Mouse (Mus musculus) retina, postnatal 7 days (tissue): Measurements from ENCODE around the gene Trdmt1.
"Not testable (repeated sequence)": the region's sequence is repeated elsewhere in the genome, so short reads cannot be mapped to it uniquely, and the experiment has no call there.

ENCODE experiments used
- DNase-seq: peaks from one replicate; pipeline ENCODE4 v3.0.0-alpha.2; 2012; ENCODE audit warnings: low read depth, low spot score

The Trdmt1 gene

GRCm38 (mm10) chr2:13544193-13544824 is at the start of gene Trdmt1:
Gene Trdmt1 (minus strand): TSS chr2:13544668.
- DNase-seq, result peak; percentile 61

- DNase-seq, result no peak
These were observed 48.9 kb upstream of the Trdmt1 start for GRCm38 (mm10) chr2:13593328-13593727.

GRCm38 (mm10) chr2:13583746-13584145 is 39.3 kb upstream of the Trdmt1 start:
- DNase-seq, result not testable (repeated sequence)

- DNase-seq, result no peak
These were observed 37.7 kb upstream of the Trdmt1 start for GRCm38 (mm10) chr2:13582184-13582583.

- no peak for DNase-seq
These were observed 35.5 kb upstream of the Trdmt1 start for GRCm38 (mm10) chr2:13579991-13580390.

GRCm38 (mm10) chr2:13579315-13579714 is 34.8 kb upstream of the Trdmt1 start:
- DNase-seq, result no peak

- DNase-seq, result no peak
These were observed 34.1 kb upstream of the Trdmt1 start for GRCm38 (mm10) chr2:13578473-13579152.

- no peak for DNase-seq
These were observed 32.9 kb upstream of the Trdmt1 start for GRCm38 (mm10) chr2:13577399-13577798.

GRCm38 (mm10) chr2:13575926-13576325 is 31.5 kb upstream of the Trdmt1 start:
- DNase-seq, result no peak

GRCm38 (mm10) chr2:13575287-13575801 is 30.9 kb upstream of the Trdmt1 start:
- no peak for DNase-seq

GRCm38 (mm10) chr2:13574801-13575150 is 30.3 kb upstream of the Trdmt1 start:
- no peak for DNase-seq

GRCm38 (mm10) chr2:13574066-13574800 is 29.8 kb upstream of the Trdmt1 start:
- peak; percentile 46 for DNase-seq

- peak; percentile 60 for DNase-seq
These were observed 29.1 kb upstream of the Trdmt1 start, which contains the start of gene Vim for GRCm38 (mm10) chr2:13573408-13574065. Gene Vim (plus strand): TSS chr2:13573927.

GRCm38 (mm10) chr2:13572647-13573407 is 28.4 kb upstream of the Trdmt1 start:
- DNase-seq, result no peak

GRCm38 (mm10) chr2:13572101-13572553 is 27.7 kb upstream of the Trdmt1 start:
- no peak for DNase-seq

- no peak for DNase-seq
These were observed 25.7 kb upstream of the Trdmt1 start for GRCm38 (mm10) chr2:13570122-13570521.

GRCm38 (mm10) chr2:13560396-13560795 is 15.9 kb upstream of the Trdmt1 start:
- no peak for DNase-seq

GRCm38 (mm10) chr2:13559729-13560128 is 15.3 kb upstream of the Trdmt1 start:
- no peak for DNase-seq

- no peak for DNase-seq
These were observed 14.8 kb upstream of the Trdmt1 start for GRCm38 (mm10) chr2:13559303-13559702.

GRCm38 (mm10) chr2:13558607-13559262 is 14.3 kb upstream of the Trdmt1 start:
- DNase-seq, result no peak
